Mouse (Mus musculus) cerebellum, adult 2 months (tissue): ENCODE results near the gene Ankrd11.

Experiments used
- CTCF ChIP-seq: fragments of 200-500 bp; IDR thresholded peaks from 2 replicates; pipeline ENCODE4 v1.5.1; 2011; ENCODE audit warnings: low read depth, mild to moderate bottlenecking, control low read depth, low read length, moderate library complexity, borderline replicate concordance; ENCODE audit not compliant: insufficient read depth
- POLR2A ChIP-seq: fragments of 200-500 bp; IDR thresholded peaks from 2 replicates; pipeline ENCODE4 v1.6.1; 2011; ENCODE audit warnings: low read length, control low read depth, borderline replicate concordance; ENCODE audit not compliant: insufficient read depth

DNA sequence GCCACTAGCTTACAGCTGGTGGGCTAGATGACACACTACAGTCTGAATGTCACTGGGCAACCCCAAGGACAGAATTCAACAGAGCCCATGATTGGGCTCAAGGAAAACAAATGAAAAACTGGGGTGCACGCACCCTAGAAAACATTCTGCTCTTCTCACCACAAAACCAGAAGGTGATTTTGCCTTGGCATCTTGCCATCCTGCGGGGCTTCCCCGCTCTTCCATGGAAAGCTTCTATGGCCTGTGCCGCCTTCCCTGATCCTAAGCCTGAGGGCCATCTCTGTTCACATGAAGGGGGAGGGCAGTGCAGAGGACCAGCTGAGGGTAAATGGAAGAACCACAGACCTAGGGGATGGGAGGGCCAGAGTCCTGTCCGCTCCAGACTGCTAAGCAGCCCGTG is 174.1 kb downstream of the Ankrd11 start:
- no peak for TF ChIP-seq CTCF
- TF ChIP-seq POLR2A: no peak
